Mouse (Mus musculus): ENCODE measurements around the gene Prr15.

Gene Prr15

DNA sequence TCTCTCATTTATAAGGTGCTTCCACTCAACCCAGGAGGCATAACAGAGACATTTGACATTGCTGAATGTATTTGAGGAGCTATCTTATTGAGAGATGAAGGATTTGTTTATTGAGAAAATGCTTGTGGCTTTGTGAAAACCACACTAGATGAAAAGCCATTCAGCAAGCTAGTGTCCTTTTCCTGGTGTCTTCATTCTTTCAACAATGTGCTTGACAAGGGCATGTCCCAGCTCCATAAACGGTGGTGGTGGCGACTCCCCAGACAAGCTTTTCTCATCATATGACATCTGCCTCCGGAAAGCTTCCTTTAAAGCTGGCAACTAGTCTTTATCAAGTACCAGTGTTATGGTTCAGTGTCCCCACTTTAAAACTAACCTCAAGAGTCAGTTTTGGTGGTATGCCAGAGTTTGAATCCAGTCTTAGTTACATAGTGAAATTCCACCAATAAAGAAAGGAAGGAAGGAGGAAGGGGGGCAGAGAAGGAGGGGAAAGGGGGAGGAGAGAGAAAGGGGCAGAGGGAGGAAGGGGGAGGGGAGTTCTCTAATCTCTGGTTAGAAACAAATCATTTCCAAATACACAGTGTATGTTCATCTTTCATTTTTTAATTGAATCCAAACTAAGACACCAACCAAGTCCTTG, at the start of gene Prr15:
Prr15 (plus strand) TSS at position 590 of the 640 bp plus-strand sequence.
- DNase-seq (ENCODE audit: low spot score in 2 of 2) = no peak

DNA sequence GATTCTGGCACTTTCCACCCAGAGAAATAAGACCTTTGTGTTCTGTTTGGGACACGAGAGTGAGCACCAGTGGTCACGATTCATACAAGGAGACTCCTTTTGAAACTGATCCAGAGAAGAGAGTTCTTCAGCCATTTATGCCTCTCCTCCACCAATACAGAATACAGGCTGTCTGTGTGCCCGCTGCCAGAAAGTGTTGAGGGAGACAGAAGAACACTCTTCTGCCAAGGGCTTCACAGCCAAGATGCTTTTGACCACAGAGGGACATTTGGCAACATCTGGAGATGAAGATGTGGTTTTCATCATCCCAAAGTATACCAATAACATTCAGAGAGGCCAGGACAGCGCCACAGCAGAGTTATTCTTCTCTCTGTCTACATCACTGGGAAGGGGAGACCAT, 48.4 kb upstream of the Prr15 start:
- DNase-seq (ENCODE audit: low spot score in 2 of 2) = peak in 1 of 2 experiments; percentile 48

GRCm38 (mm10) chr6:54277828-54278227, 47.8 kb upstream of the Prr15 start:
- no peak for DNase-seq (ENCODE audit: low spot score in 2 of 2)

- no peak for DNase-seq (ENCODE audit: low spot score in 2 of 2)
Observed at GRCm38 (mm10) chr6:54278613-54279012, 47.0 kb upstream of the Prr15 start.

DNA sequence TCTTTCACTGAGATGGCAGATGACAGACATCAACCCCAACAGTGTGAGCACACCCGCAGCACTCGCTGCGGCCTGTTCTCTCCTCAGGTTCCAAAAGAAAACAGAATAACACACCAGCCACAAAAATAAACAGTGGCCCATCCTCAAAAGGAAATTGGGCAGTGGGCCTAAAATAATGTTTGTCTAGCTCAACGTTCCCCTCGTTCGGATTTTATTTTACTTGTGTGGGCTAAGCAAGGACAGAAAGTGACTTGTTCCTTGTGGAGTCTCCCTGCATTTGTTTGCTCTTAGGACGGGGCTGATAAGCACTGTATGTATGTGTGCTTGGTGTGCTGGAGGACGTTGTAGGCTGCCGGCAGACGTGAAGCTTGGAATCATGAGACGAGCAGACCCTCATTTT, 46.2 kb upstream of the Prr15 start:
- DNase-seq (ENCODE audit: low spot score in 2 of 2) = no peak

DNA sequence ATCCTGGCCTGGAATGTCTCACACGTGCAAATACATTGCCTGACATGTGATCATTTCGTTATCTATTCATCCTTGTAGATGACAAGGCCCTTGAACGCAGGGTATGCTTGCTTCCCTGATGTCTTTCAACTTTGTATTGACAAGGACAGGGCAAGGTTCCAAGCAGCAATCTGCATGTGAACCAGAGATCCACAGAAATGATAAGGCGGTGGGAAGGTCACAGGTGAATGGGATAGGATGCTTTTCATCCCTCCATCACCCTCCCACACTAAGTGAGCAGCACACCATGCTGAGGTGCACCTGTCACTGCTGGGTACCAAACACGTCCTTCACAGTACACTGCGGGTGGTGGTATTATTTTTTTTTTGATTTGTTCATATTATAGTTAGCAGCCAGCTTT, 45.4 kb upstream of the Prr15 start:
- DNase-seq (ENCODE audit: low spot score in 2 of 2) = no peak

DNA sequence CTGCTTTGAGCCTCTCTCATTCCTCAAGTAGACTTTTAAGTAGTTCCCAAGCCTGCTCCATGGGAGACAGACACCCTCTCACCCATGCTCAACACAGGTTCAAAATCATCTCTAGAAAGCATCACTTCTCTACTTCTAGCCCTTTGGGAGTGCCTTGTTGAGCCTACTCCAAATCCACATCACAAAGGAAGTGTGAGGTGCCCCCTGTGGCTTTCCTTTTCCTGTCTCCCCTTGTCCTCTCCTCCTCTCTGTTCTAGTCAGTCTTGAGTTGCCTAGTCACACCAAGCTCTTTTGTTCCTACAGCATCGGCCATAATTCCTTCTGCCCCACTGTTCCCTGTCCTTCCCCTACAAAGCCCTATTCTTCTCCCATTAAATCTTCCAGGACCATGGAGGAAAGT, 42.3 kb upstream of the Prr15 start:
- DNase-seq (ENCODE audit: low spot score in 2 of 2) = no peak

DNA sequence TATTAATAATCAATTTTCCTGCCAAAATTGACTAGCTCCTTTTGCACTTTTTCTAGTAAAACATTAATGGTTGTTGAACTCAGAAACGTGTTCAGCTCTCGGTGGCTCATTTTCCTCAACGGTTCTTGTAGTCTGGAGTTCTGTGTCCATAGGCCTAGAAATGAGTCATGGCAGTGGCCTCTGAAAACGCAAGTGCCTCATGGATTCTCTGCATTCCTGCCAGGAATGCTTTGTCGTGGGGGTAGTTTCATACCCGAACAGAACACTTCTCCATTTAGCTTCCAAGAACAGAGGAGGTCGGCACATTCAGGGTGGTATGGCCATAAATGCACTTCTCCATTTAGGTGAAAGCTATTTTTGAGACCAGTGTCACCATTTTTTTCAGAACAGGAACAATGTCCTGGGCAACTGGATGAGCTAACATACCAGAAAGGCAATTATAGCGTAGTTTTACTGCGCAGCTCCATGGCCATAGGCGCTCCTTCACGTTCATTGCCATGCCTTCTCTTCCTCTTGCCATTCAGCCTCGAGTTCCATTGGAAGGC, 41.4 kb upstream of the Prr15 start:
- no peak for DNase-seq (ENCODE audit: low spot score in 2 of 2)

DNA sequence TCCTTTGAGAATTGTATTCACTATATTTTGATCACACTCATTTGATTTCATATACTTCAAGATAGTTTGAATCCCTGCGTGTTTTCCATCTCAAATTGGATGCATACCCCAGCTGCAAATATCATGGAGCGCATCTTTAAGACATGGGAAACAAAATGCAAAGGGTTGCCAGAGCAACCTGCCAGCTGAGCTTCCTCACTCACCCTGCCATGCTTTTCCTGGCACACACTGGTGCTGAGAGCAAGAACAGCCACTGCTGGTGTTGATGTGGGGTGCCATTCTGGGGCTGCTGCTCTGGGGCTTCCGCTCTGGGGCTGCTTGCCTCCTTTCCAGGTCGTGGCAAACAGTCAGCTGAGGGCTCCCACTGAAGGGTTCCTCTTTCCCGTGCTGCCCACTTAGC, 38.8 kb upstream of the Prr15 start:
- no peak for DNase-seq (ENCODE audit: low spot score in 2 of 2)

- no peak for DNase-seq (ENCODE audit: low spot score in 2 of 2)
Observed at GRCm38 (mm10) chr6:54289774-54290500, 35.7 kb upstream of the Prr15 start.

GRCm38 (mm10) chr6:54297231-54297630, 28.4 kb upstream of the Prr15 start:
- no peak for DNase-seq (ENCODE audit: low spot score in 2 of 2)

- no peak for DNase-seq (ENCODE audit: low spot score in 2 of 2)
Observed at GRCm38 (mm10) chr6:54299417-54299816, 26.2 kb upstream of the Prr15 start.

- DNase-seq (ENCODE audit: low spot score in 2 of 2) = no peak
Observed at GRCm38 (mm10) chr6:54305777-54306176, 19.9 kb upstream of the Prr15 start.

- peak in 1 of 2 experiments; percentile 56 for DNase-seq (ENCODE audit: low spot score in 2 of 2)
Observed at GRCm38 (mm10) chr6:54313071-54313470, 12.6 kb upstream of the Prr15 start.

- DNase-seq (ENCODE audit: low spot score in 2 of 2) = no peak
Observed at GRCm38 (mm10) chr6:54318618-54319017, 7.0 kb upstream of the Prr15 start.

- no peak for DNase-seq (ENCODE audit: low spot score in 2 of 2)
Observed at GRCm38 (mm10) chr6:54319198-54319597, 6.4 kb upstream of the Prr15 start.

GRCm38 (mm10) chr6:54320236-54320635, 5.4 kb upstream of the Prr15 start:
- DNase-seq (ENCODE audit: low spot score in 2 of 2) = no peak

- DNase-seq (ENCODE audit: low spot score in 2 of 2) = peak; percentile 80 to 83
Observed at GRCm38 (mm10) chr6:54326671-54327625, 1.3 kb downstream of the Prr15 start.

DNA sequence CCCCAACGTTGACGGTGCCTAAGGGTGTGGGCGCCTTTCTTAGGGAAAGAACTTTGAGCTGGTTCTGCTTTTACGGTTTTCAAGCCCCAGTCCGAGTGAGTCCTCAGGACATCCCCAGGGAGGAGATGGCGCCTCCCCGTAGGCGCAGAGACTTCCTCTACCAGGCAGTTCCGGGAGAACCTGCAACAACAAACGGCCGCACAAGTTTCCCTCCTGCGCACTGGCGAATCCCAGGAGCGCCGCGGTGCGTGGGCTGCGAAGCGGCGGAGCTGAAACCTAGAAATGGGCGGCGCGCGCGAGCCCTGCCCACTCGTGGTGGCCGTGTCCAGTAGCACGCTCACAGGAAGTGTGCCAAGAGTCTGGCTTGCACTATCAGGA, 2.0 kb downstream of the Prr15 start:
- peak; percentile 61 to 65 for DNase-seq (ENCODE audit: low spot score in 2 of 2)

- DNase-seq (ENCODE audit: low spot score in 2 of 2) = no peak
Observed at GRCm38 (mm10) chr6:54328783-54329182, 3.1 kb downstream of the Prr15 start.

DNA sequence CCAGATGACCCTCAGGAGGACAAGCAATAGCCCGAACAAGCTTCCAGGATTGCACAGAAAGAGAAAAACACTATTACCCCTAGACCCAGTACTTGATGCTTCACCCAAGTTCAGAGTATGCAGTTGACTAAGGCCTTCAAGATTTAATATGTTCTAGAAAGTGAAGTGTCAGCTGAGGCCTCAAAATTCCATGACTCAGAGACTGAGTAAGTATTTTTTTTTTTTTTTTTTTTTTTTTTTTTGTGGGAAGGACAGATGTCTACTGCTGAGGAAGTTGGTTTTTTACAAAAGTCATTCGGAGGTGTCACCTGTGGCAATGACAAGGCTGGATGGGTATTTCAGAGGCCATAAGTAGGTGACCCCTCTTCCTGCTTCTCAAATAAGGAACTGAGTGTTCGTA, 4.0 kb downstream of the Prr15 start:
- DNase-seq (ENCODE audit: low spot score in 2 of 2) = no peak

DNA sequence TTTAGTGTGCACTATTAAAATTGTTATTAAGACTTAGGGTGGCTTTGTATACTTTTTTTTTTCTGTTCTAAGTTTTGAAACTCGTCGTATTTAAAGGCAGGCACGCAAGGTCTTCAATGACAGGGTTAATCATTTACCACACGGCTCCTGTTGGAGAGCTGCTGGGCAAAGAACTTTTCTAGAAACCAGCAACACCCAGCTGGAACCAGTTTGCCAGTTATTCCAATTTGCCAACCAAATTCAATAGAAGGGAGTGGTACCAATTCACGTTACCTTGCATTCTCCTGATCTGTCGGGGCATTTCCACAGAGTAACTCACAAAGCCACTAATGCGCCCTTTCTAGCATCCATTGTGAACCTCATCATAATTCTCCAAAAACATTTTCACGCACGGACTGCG, 4.5 kb downstream of the Prr15 start:
- DNase-seq (ENCODE audit: low spot score in 2 of 2) = no peak
